Mouse (Mus musculus) cerebellum, adult 2 months (tissue): Measurements from ENCODE around the gene Lgr5.

Experiments used
- CTCF ChIP-seq: fragments of 200-500 bp; IDR thresholded peaks from 2 replicates; pipeline ENCODE4 v1.5.1; 2011; ENCODE audit warnings: low read depth, mild to moderate bottlenecking, control low read depth, low read length, moderate library complexity, borderline replicate concordance; ENCODE audit not compliant: insufficient read depth
- POLR2A ChIP-seq: fragments of 200-500 bp; IDR thresholded peaks from 2 replicates; pipeline ENCODE4 v1.6.1; 2011; ENCODE audit warnings: low read length, control low read depth, borderline replicate concordance; ENCODE audit not compliant: insufficient read depth

DNA sequence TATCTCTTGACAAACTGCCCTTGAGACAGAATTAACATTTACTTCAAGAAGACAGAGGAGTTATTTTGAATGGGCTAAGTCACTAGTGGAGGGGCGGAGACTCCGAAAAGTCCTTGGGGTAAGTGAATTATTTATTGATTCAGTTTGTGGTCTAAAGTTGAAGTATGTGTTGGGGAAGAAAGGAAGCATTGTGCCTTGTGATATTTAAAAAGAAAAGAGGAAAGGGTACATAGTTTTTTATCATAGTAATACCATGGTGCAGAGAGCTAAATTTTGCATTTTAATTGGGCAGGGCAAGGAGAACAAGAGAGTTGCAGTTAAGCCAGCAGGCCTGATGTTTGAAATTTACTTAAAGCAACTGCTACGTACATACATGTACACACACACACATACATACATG, 68.7 kb downstream of the Lgr5 start:
- no peak for TF ChIP-seq CTCF
- no peak for TF ChIP-seq POLR2A
